Mouse (Mus musculus) hindbrain, embryonic 16.5 days (tissue): ENCODE data around the gene A3galt2. TPM values are rescaled to one million over a fixed set of nuclear protein-coding genes. Genes with fewer than 3 reads are reported as not detected.

Experiments
- ATAC-seq: fragments of 200-750 bp; cut with Nextera tagmentation; 2 replicates; pipeline ENCODE4 v1.8.0; 2017; ENCODE audit warnings: moderate TSS enrichment, moderate library complexity
- H3K27ac ChIP-seq: fragments of 300-500 bp; sonication (generic); 2 replicates; pipeline ENCODE4 v1.5.1; 2014; ENCODE audit warnings: low read depth, mild to moderate bottlenecking, control low read depth, low read length, moderate library complexity
- H3K27me3 ChIP-seq: fragments of 300-500 bp; sonication (generic); replicated peaks from 2 replicates; pipeline ENCODE4 v1.6.1; 2014; ENCODE audit warnings: low read length; ENCODE audit not compliant: control insufficient read depth, insufficient read depth
- H3K36me3 ChIP-seq: fragments of 300-500 bp; sonication (generic); 2 replicates; pipeline ENCODE4 v1.6.1; 2014; ENCODE audit warnings: mild to moderate bottlenecking, low read length, moderate library complexity, mixed read lengths; ENCODE audit not compliant: control insufficient read depth, insufficient read depth
- H3K4me1 ChIP-seq: fragments of 300-500 bp; sonication (generic); 2 replicates; pipeline ENCODE4 v1.6.1; 2014; ENCODE audit warnings: low read depth, low read length; ENCODE audit not compliant: control insufficient read depth, insufficient read depth
- H3K4me2 ChIP-seq: fragments of 300-500 bp; sonication (generic); 2 replicates; pipeline ENCODE4 v1.6.1; 2014; ENCODE audit warnings: mild to moderate bottlenecking, low read length, control low read depth, moderate library complexity
- H3K4me3 ChIP-seq: fragments of 300-500 bp; sonication (generic); 2 replicates; pipeline ENCODE4 v1.5.1; 2014; ENCODE audit warnings: mild to moderate bottlenecking, low read length, control low read depth, moderate library complexity
- H3K9ac ChIP-seq: fragments of 300-500 bp; sonication (generic); 2 replicates; pipeline ENCODE4 v1.6.1; 2014; ENCODE audit warnings: low read depth, mild to moderate bottlenecking, control low read depth, low read length, moderate library complexity
- H3K9me3 ChIP-seq: fragments of 300-500 bp; sonication (generic); 2 replicates; pipeline ENCODE4 v1.6.1; 2014; ENCODE audit warnings: mild to moderate bottlenecking, low read length, moderate library complexity; ENCODE audit not compliant: control insufficient read depth
- WGBS: fragments of 180-500 bp; shearing (Covaris S2); extraction: QIAGEN DNeasy Blood & Tissue Kit; methylation state at CpG from one replicate; pipeline ENCODE4 v1.1.7; 2014; 5-methylcytosine and 5-hydroxymethylcytosine counted together
- polyA plus RNA-seq: library from polyadenylated mRNA; unstranded; fragments of >200 nt; fragmentation: Nextera tagmentation; extraction: Ambion mirVana; gene quantifications from 2 replicates; pipeline ENCODE4 v1.2.1, GENCODE M21; 2015

Gene A3galt2
- polyA plus RNA-seq, 1 experiment from 2014 or later, result 0.23 TPM

DNA sequence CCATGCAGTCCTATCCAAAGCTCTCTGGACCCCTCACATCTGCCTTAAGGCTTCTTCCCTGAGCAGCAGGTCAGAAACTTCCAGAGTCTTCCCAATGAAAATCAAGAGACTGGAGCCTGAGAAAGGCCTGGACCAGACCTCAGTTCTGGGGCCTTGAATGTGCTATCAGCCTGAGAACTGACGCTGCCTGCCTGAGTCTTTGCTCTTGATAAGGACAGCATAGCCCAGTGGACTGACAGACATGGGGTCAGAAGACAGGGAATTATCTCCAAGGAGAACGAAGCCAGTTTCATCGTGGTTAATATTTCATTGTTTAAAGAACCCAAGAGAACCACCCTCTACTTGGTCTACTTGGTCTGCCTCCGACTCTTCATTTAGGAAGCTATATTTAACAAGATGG is 27.5 kb downstream of the A3galt2 start:
- Histone ChIP-seq H3K4me1 (no peaks in the 10 kb centered on the region), H3K9me3 (no peaks in the 10 kb centered on the region), H3K4me2 (no peak overlapping the region), H3K9ac (no peak overlapping the region), H3K36me3 (peaks cover 49% of the 10 kb centered on the region), H3K4me3 (no peak overlapping the region), H3K27me3 (no peaks in the 10 kb centered on the region), H3K27ac (no peak overlapping the region)
- no peak for ATAC-seq
- 80% methylated on average over 4 of the region's 4 CpGs for WGBS

DNA sequence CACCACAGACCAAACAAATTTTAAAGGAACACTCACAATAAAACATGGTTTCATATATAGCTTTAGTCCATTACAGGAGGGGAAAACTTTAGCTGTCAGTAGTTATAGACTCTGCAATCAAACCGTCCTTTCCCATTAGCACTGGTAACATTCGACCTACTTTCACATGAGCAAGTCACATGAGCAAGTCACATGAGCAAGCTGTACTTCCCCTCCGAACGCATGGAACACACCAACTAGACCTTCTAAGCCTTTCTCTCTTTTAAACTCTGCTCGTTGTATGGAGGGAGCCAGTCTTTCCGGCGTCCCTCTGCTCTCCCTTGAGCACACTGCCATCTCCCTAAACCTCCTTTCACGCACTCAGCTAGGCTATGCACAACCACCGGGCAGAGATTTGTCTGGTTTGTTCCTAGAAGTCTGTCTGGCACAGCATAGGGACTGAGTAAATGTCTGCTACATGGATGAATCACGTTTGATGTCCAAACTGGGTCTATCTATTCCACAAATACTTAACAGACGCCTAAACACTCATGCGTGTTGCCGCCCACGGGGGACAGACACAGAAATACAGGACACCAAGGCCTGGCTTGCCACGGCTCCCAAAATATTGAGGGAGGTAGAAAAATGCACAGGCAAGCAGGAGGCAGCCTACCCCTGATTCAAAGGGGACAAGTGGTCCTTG is 29.9 kb downstream of the A3galt2 start:
- H3K4me1 ChIP-seq, result no peaks in the 10 kb centered on the region
- ATAC-seq, result no peak
- no peak overlapping the region for H3K4me3 ChIP-seq
- no peaks in the 10 kb centered on the region for H3K9me3 ChIP-seq
- H3K4me2 ChIP-seq, result no peak overlapping the region
- no peaks in the 10 kb centered on the region for H3K27me3 ChIP-seq
- no peak overlapping the region for H3K9ac ChIP-seq
- peaks cover 41% of the 10 kb centered on the region for H3K36me3 ChIP-seq
- 93% methylated on average over 15 of the region's 15 CpGs for WGBS
- H3K27ac ChIP-seq, result no peak overlapping the region

DNA sequence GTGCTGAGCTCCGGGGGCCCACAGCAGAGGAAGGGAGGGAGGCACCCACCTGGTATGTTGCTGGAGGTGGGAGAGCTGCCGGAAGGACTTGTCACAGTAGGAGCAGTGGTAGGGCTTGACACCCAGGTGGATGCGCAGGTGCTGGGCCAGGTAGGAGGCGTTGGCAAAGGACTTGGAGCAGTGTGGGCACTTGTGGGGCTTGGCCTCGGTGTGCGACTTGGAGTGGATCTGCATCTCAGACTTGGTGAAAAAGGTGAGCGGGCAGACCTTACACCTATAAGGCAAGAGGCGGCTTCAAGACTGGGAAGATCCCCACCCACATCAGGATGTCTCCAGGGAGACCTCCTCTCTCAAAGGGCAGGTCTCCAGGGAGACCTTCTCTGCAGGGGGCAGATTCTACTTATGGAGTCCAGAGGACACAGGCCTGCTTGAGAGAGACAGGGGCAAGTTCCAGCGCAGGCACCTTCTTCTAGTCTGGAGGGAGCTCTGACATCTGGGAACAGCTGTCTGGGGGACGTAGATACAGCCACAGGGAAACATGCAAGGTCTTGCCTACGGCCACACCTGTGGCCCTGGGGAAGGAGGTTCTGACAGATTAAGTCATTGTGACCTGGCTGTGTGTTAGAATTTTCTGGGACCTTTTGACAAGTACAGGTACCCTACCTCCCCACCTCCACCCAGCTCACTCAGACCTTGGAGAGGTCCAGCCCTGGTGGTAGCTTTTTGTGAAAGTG is 30.9 kb downstream of the A3galt2 start:
- Histone ChIP-seq H3K4me2 (no peak overlapping the region), H3K9ac (no peak overlapping the region), H3K4me1 (no peaks in the 10 kb centered on the region), H3K27me3 (no peaks in the 10 kb centered on the region), H3K4me3 (no peak overlapping the region), H3K36me3 (peaks cover 37% of the 10 kb centered on the region), H3K9me3 (no peaks in the 10 kb centered on the region), H3K27ac (no peak overlapping the region)
- ATAC-seq, result no peak
- WGBS, result 91% methylated on average over 11 of the region's 11 CpGs

DNA sequence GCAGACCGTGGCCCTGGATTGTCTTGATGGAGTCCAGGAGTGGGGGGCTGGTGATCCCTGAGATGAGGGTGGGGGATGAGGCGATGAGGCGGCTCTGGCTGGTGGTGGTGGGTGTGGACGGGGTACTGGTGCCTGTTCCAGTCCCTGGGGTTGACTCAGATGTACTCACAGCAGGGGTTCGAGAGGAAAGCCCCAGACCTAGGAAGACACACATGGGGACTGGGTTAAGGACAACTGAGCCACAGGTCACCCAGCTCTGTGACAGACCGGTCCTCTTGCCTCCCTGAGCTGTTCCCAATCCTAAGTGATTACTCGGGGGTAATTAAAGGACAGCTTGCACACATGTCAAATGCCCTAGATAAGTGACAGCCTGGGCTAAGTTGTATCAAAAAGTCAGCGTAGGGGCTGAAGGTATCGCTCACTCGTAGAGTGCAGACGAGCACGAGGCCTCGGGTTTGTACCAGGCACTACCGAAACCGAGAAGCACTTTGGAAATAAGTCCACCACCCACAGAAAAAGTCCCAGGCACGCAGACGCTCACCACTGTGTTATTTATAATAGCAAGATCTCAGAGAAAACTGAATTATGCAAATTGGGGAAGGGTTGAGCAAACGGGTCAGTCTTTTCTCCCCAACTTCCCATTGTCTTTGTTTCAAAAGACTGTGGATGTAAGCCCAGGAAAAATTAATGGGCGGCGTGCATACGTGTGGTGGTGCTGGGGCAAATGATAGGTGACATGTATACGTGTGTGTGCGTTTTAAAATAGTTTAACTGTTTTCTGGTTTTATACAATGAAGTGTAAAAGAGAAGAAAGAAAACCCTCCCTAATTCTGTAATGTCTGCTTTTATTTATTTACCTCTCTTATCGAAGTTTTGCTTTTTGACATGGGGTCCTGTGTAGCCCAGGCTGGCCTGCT is 32.1 kb downstream of the A3galt2 start:
- Histone ChIP-seq H3K4me2 (no peak overlapping the region), H3K9ac (no peak overlapping the region), H3K36me3 (peaks cover 37% of the 10 kb centered on the region), H3K4me1 (no peaks in the 10 kb centered on the region), H3K27ac (no peak overlapping the region), H3K9me3 (no peaks in the 10 kb centered on the region), H3K4me3 (no peak overlapping the region), H3K27me3 (no peaks in the 10 kb centered on the region)
- 80% methylated on average over 24 of the region's 24 CpGs for WGBS
- no peak for ATAC-seq

DNA sequence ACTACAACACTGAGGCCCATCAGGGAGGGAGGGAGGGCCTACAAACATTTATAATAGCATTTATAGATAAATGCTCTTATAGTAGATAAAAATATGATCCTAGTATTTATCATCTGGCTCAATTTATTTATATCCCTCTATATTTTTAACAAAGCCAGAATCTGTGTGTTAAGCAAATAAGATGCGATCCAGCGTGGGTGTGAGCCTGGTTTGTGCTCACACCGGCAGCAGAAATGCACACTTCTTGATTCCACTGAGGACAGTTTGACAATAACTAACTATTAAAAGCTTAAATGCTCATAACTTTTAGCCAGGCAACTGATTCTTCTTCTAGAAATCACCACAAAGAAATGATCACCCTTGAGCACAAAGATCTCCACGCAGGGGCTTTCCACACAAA is 32.9 kb downstream of the A3galt2 start:
- no peak for ATAC-seq
- no peak overlapping the region for H3K4me3 ChIP-seq
- no peak overlapping the region for H3K4me2 ChIP-seq
- H3K9ac ChIP-seq, result no peak overlapping the region
- 93% methylated on average over 4 of the region's 4 CpGs for WGBS
- H3K9me3 ChIP-seq, result no peaks in the 10 kb centered on the region
- no peak overlapping the region for H3K27ac ChIP-seq
- peaks cover 37% of the 10 kb centered on the region for H3K36me3 ChIP-seq
- no peaks in the 10 kb centered on the region for H3K27me3 ChIP-seq
- no peaks in the 10 kb centered on the region for H3K4me1 ChIP-seq

DNA sequence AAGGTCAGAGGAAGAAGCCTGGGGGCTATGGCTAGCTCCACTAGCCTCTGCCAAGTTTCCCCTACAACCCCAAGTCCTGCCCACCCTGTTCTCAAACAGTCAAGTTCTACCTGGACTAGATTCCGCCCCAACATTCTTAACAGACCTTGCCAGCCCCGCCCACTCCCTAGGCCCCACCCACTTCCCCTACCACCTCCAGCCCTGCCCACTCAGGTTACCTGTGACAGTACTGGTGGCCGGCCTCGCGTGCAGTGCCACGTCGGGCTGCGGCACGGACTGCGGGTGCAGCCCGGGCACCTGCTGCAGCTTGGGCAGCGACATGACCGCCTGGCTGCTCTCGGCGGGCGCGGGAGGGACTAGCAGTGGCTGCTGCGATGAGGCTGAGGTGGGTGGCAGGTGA is 34.5 kb downstream of the A3galt2 start:
- Histone ChIP-seq H3K4me1 (no peaks in the 10 kb centered on the region), H3K9ac (no peak overlapping the region), H3K36me3 (peaks cover 27% of the 10 kb centered on the region), H3K4me3 (no peak overlapping the region), H3K9me3 (no peaks in the 10 kb centered on the region), H3K27ac (no peak overlapping the region), H3K4me2 (no peak overlapping the region), H3K27me3 (no peaks in the 10 kb centered on the region)
- 47% methylated on average over 18 of the region's 18 CpGs for WGBS
- ATAC-seq, result no peak

DNA sequence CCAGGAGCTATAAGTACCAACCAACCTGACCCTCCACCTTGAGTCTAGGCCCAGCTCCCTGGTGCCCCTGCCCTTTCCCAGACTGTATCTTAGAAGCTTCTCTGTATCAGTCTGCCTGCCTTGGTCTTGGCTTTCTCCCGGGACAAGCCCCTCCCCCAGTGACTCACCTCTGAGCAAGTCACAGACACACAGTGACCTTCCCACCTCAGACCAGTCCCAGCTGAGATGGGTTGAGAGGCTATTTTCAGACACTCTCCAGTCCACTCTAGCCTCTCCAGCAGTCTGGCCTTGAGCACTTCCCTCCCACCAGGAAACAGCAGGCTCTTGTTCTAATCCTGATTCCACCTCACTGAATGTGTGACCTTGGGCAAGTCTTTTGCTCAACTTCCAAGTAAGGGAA is 38.5 kb downstream of the A3galt2 start:
- Histone ChIP-seq H3K9ac (no peak overlapping the region), H3K4me1 (peaks cover 15% of the 10 kb centered on the region)
- WGBS, result 60% methylated on average over 1 of the region's 1 CpGs

DNA sequence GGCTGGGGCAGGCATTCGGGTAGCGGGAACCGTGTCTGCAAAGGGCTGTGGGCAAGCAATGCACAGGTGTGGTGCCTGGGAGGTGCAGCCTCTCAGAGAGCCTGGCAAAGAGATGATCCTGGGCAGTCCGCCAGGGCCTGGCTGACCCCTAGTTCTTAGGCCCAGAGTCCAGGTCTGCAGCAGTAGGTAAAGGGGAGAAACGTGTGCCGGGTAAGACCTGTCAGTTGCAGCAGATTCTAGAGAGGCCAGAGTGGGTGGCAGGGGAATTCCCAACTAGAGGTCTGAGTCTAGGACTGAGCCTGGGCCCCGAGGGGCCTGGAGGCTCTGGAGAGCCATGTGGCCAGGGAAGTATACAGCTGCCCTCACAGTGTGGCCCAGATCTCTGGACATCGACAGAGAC is 39.0 kb downstream of the A3galt2 start:
- Histone ChIP-seq H3K4me1 (peaks cover 17% of the 10 kb centered on the region), H3K27me3 (no peaks in the 10 kb centered on the region), H3K27ac (no peak overlapping the region), H3K36me3 (no peaks in the 10 kb centered on the region), H3K4me2 (no peak overlapping the region), H3K9me3 (no peaks in the 10 kb centered on the region), H3K4me3 (no peak overlapping the region), H3K9ac (no peak overlapping the region)
- ATAC-seq, result no peak
- WGBS, result 89% methylated on average over 8 of the region's 8 CpGs

More for the DNA sequence above, 38.5 kb downstream of the A3galt2 start:
- Histone ChIP-seq H3K4me2 (no peak overlapping the region), H3K27ac (no peak overlapping the region), H3K36me3 (no peaks in the 10 kb centered on the region), H3K27me3 (no peaks in the 10 kb centered on the region), H3K9me3 (no peaks in the 10 kb centered on the region), H3K4me3 (no peak overlapping the region)
- ATAC-seq, result no peak

DNA sequence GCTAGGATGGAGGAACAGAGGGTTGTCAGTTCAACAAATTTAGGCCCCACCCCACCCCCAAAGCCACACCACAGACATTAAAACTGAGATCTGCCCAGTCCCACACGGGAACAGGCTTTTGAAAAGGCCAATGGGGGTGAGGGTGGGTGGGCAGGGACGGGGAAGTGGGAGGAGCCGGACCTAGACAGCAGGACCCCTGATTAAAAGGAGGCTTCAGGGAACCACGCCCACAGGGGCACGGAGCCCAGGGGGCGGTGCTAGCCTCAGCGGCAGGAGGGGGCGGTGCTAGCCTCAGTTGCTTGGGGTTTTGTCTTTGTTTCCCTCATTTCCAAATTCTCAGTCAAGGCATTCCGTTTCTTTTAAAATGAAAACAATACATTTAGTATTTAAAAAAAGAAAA is 40.4 kb downstream of the A3galt2 start:
- ATAC-seq, result 0 out of 2 replicates have a peak, but pooled peaks have one; percentile 7
- Histone ChIP-seq H3K36me3 (no peaks in the 10 kb centered on the region), H3K4me2 (no peak overlapping the region), H3K4me3 (no peak overlapping the region), H3K27me3 (no peaks in the 10 kb centered on the region), H3K9me3 (no peaks in the 10 kb centered on the region), H3K9ac (no peak overlapping the region), H3K27ac (no peak overlapping the region), H3K4me1 (peaks cover 17% of the 10 kb centered on the region)
- 3% methylated on average over 8 of the region's 9 CpGs for WGBS
